Mouse (Mus musculus) ES-E14 (cell line): ENCODE results near the gene Klk10. TPM values are rescaled to one million over a fixed set of nuclear protein-coding genes. Genes with fewer than 3 reads are reported as not detected.

ENCODE experiments used
- DNase-seq: peaks from one replicate; pipeline ENCODE4 v3.0.0-alpha.2; 2013; ENCODE audit warnings: low read depth, low spot score
- H3K27ac ChIP-seq: 2 replicates; pipeline ENCODE4 v1.5.1; 2012; ENCODE audit warnings: low read depth, mild to moderate bottlenecking, low read length, moderate library complexity, mixed read lengths; ENCODE audit not compliant: poor library complexity, insufficient read depth, severe bottlenecking
- H3K36me3 ChIP-seq: 2 replicates; pipeline ENCODE4 v1.6.1; 2012; ENCODE audit warnings: mild to moderate bottlenecking, low read length, moderate library complexity, mixed read lengths; ENCODE audit not compliant: control insufficient read depth, poor library complexity, insufficient read depth, severe bottlenecking
- H3K4me1 ChIP-seq, 2 experiments: fragments of 150-350 bp in 1 of 2; sonication (generic) in 1 of 2; 2 replicates each; pipeline ENCODE4 v1.6.1; 2012; ENCODE audit warnings: low read length in 2 of 2, mild to moderate bottlenecking in 1 of 2, mixed read lengths in 1 of 2; ENCODE audit not compliant: control insufficient read depth in 2 of 2, insufficient read depth in 2 of 2, poor library complexity in 1 of 2
- H3K4me3 ChIP-seq, 2 experiments: fragments of 150-350 bp in 1 of 2; sonication (generic) in 1 of 2; 2 replicates each; pipeline ENCODE4 v1.5.1; 2012; ENCODE audit warnings: low read length in 2 of 2, low read depth in 1 of 2, mild to moderate bottlenecking in 1 of 2, mixed read lengths in 1 of 2; ENCODE audit not compliant: insufficient read depth in 1 of 2, poor library complexity in 1 of 2, severe bottlenecking in 1 of 2
- H3K9ac ChIP-seq: 2 replicates; pipeline ENCODE4 v1.6.1; 2012; ENCODE audit warnings: low read depth, mild to moderate bottlenecking, low read length, mixed read lengths; ENCODE audit not compliant: poor library complexity, insufficient read depth, severe bottlenecking
- H3K9me3 ChIP-seq: fragments of 150-350 bp; sonication (generic); 2 replicates; pipeline ENCODE4 v1.6.1; 2012; ENCODE audit warnings: low read depth, mild to moderate bottlenecking, low read length; ENCODE audit not compliant: control insufficient read depth, insufficient read depth
- CHD2 ChIP-seq: IDR thresholded peaks from 2 replicates; pipeline ENCODE4 v1.6.1; 2014; ENCODE audit warnings: mild to moderate bottlenecking, low read depth, low read length, inconsistent platforms
- HCFC1 ChIP-seq: IDR thresholded peaks from 2 replicates; pipeline ENCODE4 v1.6.1; 2012; ENCODE audit warnings: low read length, inconsistent platforms, borderline replicate concordance; ENCODE audit not compliant: insufficient read depth
- MAFK ChIP-seq: IDR thresholded peaks from 2 replicates; pipeline ENCODE4 v1.6.1; 2014; ENCODE audit warnings: mild to moderate bottlenecking, low read depth, low read length, inconsistent platforms; ENCODE audit not compliant: insufficient read depth
- ZC3H11A ChIP-seq: IDR thresholded peaks from 2 replicates; pipeline ENCODE4 v1.6.1; 2012; ENCODE audit warnings: low read depth, mild to moderate bottlenecking, inconsistent platforms, low read length, borderline replicate concordance
- ZNF384 ChIP-seq: IDR thresholded peaks from 2 replicates; pipeline ENCODE4 v1.6.1; 2012; ENCODE audit warnings: low read depth, low read length, inconsistent platforms
- in situ Hi-C, 2 experiments: fragments of 600-800 bp; cut with MboI; formaldehyde crosslinking; loops; one replicate each; pipeline ENCODE4 v1.15.1; 2025; ENCODE audit warnings: low sequenced_read_pairs in 2 of 2, inconsistent platforms in 1 of 2; ENCODE audit not compliant: unreplicated experiment in 2 of 2
- total RNA-seq: library from RNA; depleted of rRNA; stranded (reverse); fragments of 300-350 nt; gene quantifications from 2 replicates; pipeline ENCODE4 v1.2.3, GENCODE M21; 2012

Klk10 gene
- total RNA-seq, 1 experiment: 4.4 TPM

DNA sequence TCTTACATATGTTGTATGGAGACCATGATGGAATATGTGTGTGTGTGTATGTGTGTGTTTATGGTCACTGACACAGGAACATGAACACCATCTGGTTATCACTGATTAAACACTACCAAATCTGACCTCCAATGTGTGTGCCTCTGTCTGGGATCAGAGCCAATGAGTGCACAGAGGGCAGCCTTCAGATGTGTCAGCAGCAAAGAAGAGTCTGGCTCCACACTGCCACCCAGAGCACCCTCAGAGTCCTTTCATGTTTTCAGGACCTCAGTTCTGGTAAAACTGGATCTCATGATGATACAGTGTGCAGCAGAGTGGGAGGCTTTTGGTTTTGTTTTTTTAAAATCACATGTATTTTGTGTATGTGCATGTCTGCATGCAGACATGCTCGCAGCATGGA, 4.5 kb downstream of the Klk10 start:
- no peak overlapping the region for H3K4me3 ChIP-seq
- H3K36me3 ChIP-seq: no peaks in the 10 kb centered on the region
- in situ Hi-C loops: no loop called here
- TF ChIP-seq ZNF384 (no peak), ZC3H11A (no peak), HCFC1 (no peak), MAFK (no peak), CHD2 (no peak)
- no peak overlapping the region for H3K27ac ChIP-seq
- no peak for DNase-seq
- no peaks in the 10 kb centered on the region for H3K9me3 ChIP-seq
- peaks cover 0 to 16% of the 10 kb centered on the region in 2 experiments; a peak in 3 of 4 replicates for H3K4me1 ChIP-seq
- H3K9ac ChIP-seq: no peak overlapping the region

DNA sequence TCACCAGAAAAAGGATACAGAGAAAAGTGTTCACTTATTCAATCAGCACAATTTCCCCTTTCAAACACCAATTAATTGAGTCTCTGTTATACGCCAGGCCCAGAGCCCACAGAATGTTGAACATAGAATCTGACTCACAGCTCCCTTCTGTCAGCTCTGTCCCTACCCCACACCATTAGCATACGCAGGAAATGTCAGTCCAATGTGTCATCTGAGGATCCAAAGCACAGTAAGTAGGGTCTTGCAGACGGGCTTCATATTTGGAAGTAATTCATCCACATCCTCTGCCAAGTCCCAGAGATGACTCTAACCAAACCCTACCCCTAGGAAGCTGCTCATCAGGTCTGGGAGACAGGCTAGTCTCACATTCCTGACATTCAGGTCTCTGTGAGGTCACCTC, 7.3 kb downstream of the Klk10 start:
- no peak for DNase-seq
- H3K27ac ChIP-seq: no peak overlapping the region
- H3K36me3 ChIP-seq: no peaks in the 10 kb centered on the region
- in situ Hi-C loops: no loop called here
- H3K9me3 ChIP-seq: no peaks in the 10 kb centered on the region
- no peaks in the 10 kb centered on the region; a peak in 1 of 4 replicates for H3K4me1 ChIP-seq
- no peak overlapping the region for H3K4me3 ChIP-seq
- no peak for TF ChIP-seq ZC3H11A
- no peak for TF ChIP-seq MAFK
- TF ChIP-seq ZNF384: no peak
- TF ChIP-seq HCFC1: no peak
- TF ChIP-seq CHD2: no peak
- H3K9ac ChIP-seq: no peak overlapping the region

DNA sequence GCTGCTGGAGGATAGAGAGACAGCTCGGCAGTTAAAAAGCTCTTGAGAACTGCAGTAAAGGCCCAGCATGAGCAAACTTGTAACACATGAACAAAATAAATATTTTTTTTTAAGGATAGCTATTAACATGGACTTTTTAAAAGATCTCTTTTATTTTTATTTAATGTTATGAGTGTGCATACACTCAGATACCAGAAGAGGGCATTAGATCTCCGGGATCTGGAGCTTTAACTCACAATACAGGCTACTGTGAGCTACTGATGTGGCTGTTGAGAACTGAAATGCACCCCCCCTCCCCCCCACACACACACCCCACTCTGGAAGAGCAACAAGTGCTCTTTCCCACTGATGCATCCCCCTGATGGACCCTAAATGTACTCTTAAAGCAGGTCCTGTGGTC, 8.5 kb downstream of the Klk10 start:
- Histone ChIP-seq H3K27ac (no peak overlapping the region), H3K4me3 (no peak overlapping the region), H3K9me3 (no peaks in the 10 kb centered on the region), H3K4me1 (no peaks in the 10 kb centered on the region), H3K9ac (no peak overlapping the region), H3K36me3 (no peaks in the 10 kb centered on the region)
- DNase-seq: no peak
- TF ChIP-seq CHD2 (no peak), ZC3H11A (no peak), ZNF384 (no peak), HCFC1 (no peak), MAFK (no peak)
- in situ Hi-C loops: no loop called here

DNA sequence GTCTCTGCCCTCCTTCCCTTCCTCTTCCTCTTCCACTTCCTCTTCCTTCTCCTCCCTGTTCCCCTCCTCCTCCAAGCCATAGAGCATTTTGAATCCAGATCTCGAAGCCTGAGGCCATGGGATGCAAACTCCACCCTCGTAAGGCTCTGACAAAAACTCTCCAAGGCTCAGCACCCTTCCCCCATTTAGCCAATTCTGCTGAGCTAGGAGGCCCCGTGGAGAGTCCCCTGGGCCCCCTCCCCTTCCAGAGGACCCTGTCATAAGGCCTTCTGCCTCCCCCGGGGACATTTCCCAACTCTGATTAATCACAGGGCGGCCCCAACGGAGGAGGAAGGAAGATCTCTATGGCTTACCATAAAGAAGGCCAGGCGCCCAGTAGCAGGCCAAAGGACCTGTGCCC, 10.8 kb downstream of the Klk10 start, which contains the start of gene Klk9:
TSS of gene Klk9 (plus strand) at position 301 of the 400 bp plus-strand sequence.
- Histone ChIP-seq H3K4me3 (no peak within 1 kb of the TSS), H3K27ac (no peak within 1 kb of the TSS), H3K36me3 (no peaks in the 10 kb centered on the region), H3K9ac (no peak within 1 kb of the TSS), H3K9me3 (no peaks in the 10 kb centered on the region), H3K4me1 (peaks cover 0 to 4% of the 10 kb centered on the region in 2 experiments; a peak in 1 of 4 replicates)
- no peak for DNase-seq
- in situ Hi-C loops: no loop called here
- no peak for TF ChIP-seq CHD2
- no peak for TF ChIP-seq ZC3H11A
- no peak for TF ChIP-seq MAFK
- no peak for TF ChIP-seq HCFC1
- TF ChIP-seq ZNF384: no peak

DNA sequence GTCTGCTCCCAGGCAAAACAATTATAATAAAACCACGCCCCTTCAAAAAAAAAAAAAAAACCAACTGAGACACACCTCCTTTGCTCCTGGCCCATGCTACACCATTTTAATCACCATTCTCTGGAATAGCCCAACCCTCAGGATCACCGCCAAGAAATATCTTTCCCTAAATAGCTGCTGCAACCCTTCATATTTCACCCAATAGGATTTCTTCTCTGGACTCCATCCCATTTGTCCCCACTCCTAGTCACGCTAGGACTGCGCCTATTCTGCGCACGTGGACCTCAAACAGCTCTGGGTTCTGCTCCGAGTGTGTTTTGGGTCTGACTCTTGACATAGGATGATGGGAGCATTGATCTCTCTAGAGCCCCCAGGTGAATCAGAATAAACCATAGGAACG, 15.5 kb downstream of the Klk10 start:
- Histone ChIP-seq H3K27ac (no peak overlapping the region), H3K36me3 (no peaks in the 10 kb centered on the region), H3K4me1 (peaks cover 0 to 9% of the 10 kb centered on the region in 2 experiments; a peak in 2 of 4 replicates), H3K4me3 (peak overlapping the region; percentile 60), H3K9me3 (no peaks in the 10 kb centered on the region), H3K9ac (peak overlapping the region; percentile 40; the same call in 1 of the 2 replicates)
- no peak for TF ChIP-seq HCFC1
- TF ChIP-seq ZNF384: 0 out of 2 replicates have a peak, but pooled peaks have one; percentile 20
- DNase-seq: no peak
- in situ Hi-C loops: no loop called here
